Mouse (Mus musculus): ENCODE results near the gene D630039A03Rik. TPM values are rescaled to one million over a fixed set of nuclear protein-coding genes. Genes with fewer than 3 reads are reported as not detected.

Gene D630039A03Rik
- polyA plus RNA-seq (2015; fragmentation: Nextera tagmentation; extraction: Ambion mirVana), result 1.7 and 2.2 TPM in 2 replicates

- WGBS, result 9% methylated on average over 9 of the region's 9 CpGs
- ATAC-seq (ENCODE audit: low FRiP score, low TSS enrichment), result no peak
Measured at GRCm38 (mm10) chr4:57916201-57916661, at the start of gene D630039A03Rik. TSS of gene D630039A03Rik (minus strand) at chr4:57916297.

GRCm38 (mm10) chr4:57965516-57965915 lies 49.4 kb upstream of the D630039A03Rik start:
- 92% methylated on average over 4 of the region's 4 CpGs for WGBS
- H3K36me3 ChIP-seq (ENCODE audit: insufficient read depth, low read length), result no peaks in the 10 kb centered on the region

More at GRCm38 (mm10) chr4:57916201-57916661, at the start of gene D630039A03Rik:
- peaks cover 30% of the 10 kb centered on the region for H3K4me1 ChIP-seq (ENCODE audit: insufficient read depth, low read length)
- H3K4me2 ChIP-seq (replicated peaks; ENCODE audit: low read depth, low read length), result peak within 1 kb of the TSS; percentile 50
- peak within 1 kb of the TSS; percentile 21 for H3K4me3 ChIP-seq (ENCODE audit: low read length)
- H3K9me3 ChIP-seq (ENCODE audit: low read length), result 0 out of 2 replicates have a peak, but pooled peaks cover 3% of the 10 kb centered on the region
- H3K9ac ChIP-seq (replicated peaks; ENCODE audit: low read length), result peak within 1 kb of the TSS; percentile 45; the same call in 1 of the 2 replicates
- no peaks in the 10 kb centered on the region for H3K27me3 ChIP-seq (ENCODE audit: insufficient read depth, low read length)
- H3K27ac ChIP-seq (ENCODE audit: low read length), result peak within 1 kb of the TSS; percentile 44
- H3K36me3 ChIP-seq (ENCODE audit: insufficient read depth, low read length), result no peaks in the 10 kb centered on the region

GRCm38 (mm10) chr4:57964143-57964542 lies 48.0 kb upstream of the D630039A03Rik start:
- H3K27me3 ChIP-seq (ENCODE audit: insufficient read depth, low read length), result no peaks in the 10 kb centered on the region
- no peaks in the 10 kb centered on the region for H3K9me3 ChIP-seq (ENCODE audit: low read length)
- H3K4me3 ChIP-seq (ENCODE audit: low read length), result no peak overlapping the region
- H3K9ac ChIP-seq (replicated peaks; ENCODE audit: low read length), result no peak overlapping the region
- 74% methylated on average over 1 of the region's 1 CpGs for WGBS
- no peak overlapping the region for H3K4me2 ChIP-seq (replicated peaks; ENCODE audit: low read depth, low read length)
- H3K27ac ChIP-seq (ENCODE audit: low read length), result no peak overlapping the region
- H3K36me3 ChIP-seq (ENCODE audit: insufficient read depth, low read length), result no peaks in the 10 kb centered on the region
- H3K4me1 ChIP-seq (ENCODE audit: insufficient read depth, low read length), result no peaks in the 10 kb centered on the region
- ATAC-seq (ENCODE audit: low FRiP score, low TSS enrichment), result no peak

More at GRCm38 (mm10) chr4:57965516-57965915, 49.4 kb upstream of the D630039A03Rik start:
- H3K4me3 ChIP-seq (ENCODE audit: low read length), result no peak overlapping the region
- H3K27ac ChIP-seq (ENCODE audit: low read length), result no peak overlapping the region
- H3K9ac ChIP-seq (replicated peaks; ENCODE audit: low read length), result no peak overlapping the region
- no peaks in the 10 kb centered on the region for H3K27me3 ChIP-seq (ENCODE audit: insufficient read depth, low read length)
- no peaks in the 10 kb centered on the region for H3K4me1 ChIP-seq (ENCODE audit: insufficient read depth, low read length)
- no peak for ATAC-seq (ENCODE audit: low FRiP score, low TSS enrichment)
- H3K9me3 ChIP-seq (ENCODE audit: low read length), result no peaks in the 10 kb centered on the region
- no peak overlapping the region for H3K4me2 ChIP-seq (replicated peaks; ENCODE audit: low read depth, low read length)

GRCm38 (mm10) chr4:57959056-57959455 lies 43.0 kb upstream of the D630039A03Rik start:
- Histone ChIP-seq H3K27ac (ENCODE audit: low read length) (no peak overlapping the region), H3K4me2 (replicated peaks; ENCODE audit: low read depth, low read length) (no peak overlapping the region), H3K9me3 (ENCODE audit: low read length) (no peaks in the 10 kb centered on the region), H3K36me3 (ENCODE audit: insufficient read depth, low read length) (no peaks in the 10 kb centered on the region), H3K27me3 (ENCODE audit: insufficient read depth, low read length) (0 out of 2 replicates have a peak, but pooled peaks cover 5% of the 10 kb centered on the region), H3K4me3 (ENCODE audit: low read length) (no peak overlapping the region), H3K9ac (replicated peaks; ENCODE audit: low read length) (no peak overlapping the region), H3K4me1 (ENCODE audit: insufficient read depth, low read length) (peaks cover 27% of the 10 kb centered on the region)
- 76% methylated on average over 8 of the region's 8 CpGs for WGBS
- ATAC-seq (ENCODE audit: low FRiP score, low TSS enrichment), result no peak

GRCm38 (mm10) chr4:57958098-57958497 lies 42.0 kb upstream of the D630039A03Rik start:
- Histone ChIP-seq H3K4me2 (replicated peaks; ENCODE audit: low read depth, low read length) (0 out of 2 replicates have a peak overlapping the region, but pooled peaks have one; percentile 3), H3K36me3 (ENCODE audit: insufficient read depth, low read length) (no peaks in the 10 kb centered on the region), H3K27me3 (ENCODE audit: insufficient read depth, low read length) (0 out of 2 replicates have a peak, but pooled peaks cover 5% of the 10 kb centered on the region), H3K27ac (ENCODE audit: low read length) (no peak overlapping the region), H3K9me3 (ENCODE audit: low read length) (no peaks in the 10 kb centered on the region), H3K9ac (replicated peaks; ENCODE audit: low read length) (no peak overlapping the region), H3K4me1 (ENCODE audit: insufficient read depth, low read length) (peaks cover 33% of the 10 kb centered on the region), H3K4me3 (ENCODE audit: low read length) (no peak overlapping the region)
- no peak for ATAC-seq (ENCODE audit: low FRiP score, low TSS enrichment)
- 27% methylated on average over 9 of the region's 9 CpGs for WGBS

- Histone ChIP-seq H3K9ac (replicated peaks; ENCODE audit: low read length) (peak overlapping the region; percentile 76), H3K36me3 (ENCODE audit: insufficient read depth, low read length) (peaks cover under 1% of the 10 kb centered on the region; the same call in 1 of the 2 replicates), H3K9me3 (ENCODE audit: low read length) (no peaks in the 10 kb centered on the region), H3K4me3 (ENCODE audit: low read length) (peak overlapping the region; percentile 87), H3K4me1 (ENCODE audit: insufficient read depth, low read length) (peaks cover 33% of the 10 kb centered on the region), H3K4me2 (replicated peaks; ENCODE audit: low read depth, low read length) (peak overlapping the region; percentile 81), H3K27ac (ENCODE audit: low read length) (peak overlapping the region; percentile 99), H3K27me3 (ENCODE audit: insufficient read depth, low read length) (0 out of 2 replicates have a peak, but pooled peaks cover 5% of the 10 kb centered on the region)
- no peak for ATAC-seq (ENCODE audit: low FRiP score, low TSS enrichment)
- 48% methylated on average over 11 of the region's 11 CpGs for WGBS
Measured at GRCm38 (mm10) chr4:57957200-57958085, 41.3 kb upstream of the D630039A03Rik start.

- peaks cover 33% of the 10 kb centered on the region for H3K4me1 ChIP-seq (ENCODE audit: insufficient read depth, low read length)
- no peaks in the 10 kb centered on the region for H3K9me3 ChIP-seq (ENCODE audit: low read length)
- peak within 1 kb of the TSS; percentile 87 for H3K4me3 ChIP-seq (ENCODE audit: low read length)
- peak within 1 kb of the TSS; percentile 99 for H3K27ac ChIP-seq (ENCODE audit: low read length)
- peak within 1 kb of the TSS; percentile 81 for H3K4me2 ChIP-seq (replicated peaks; ENCODE audit: low read depth, low read length)
- peak; percentile 99 for ATAC-seq (ENCODE audit: low FRiP score, low TSS enrichment)
- peaks cover 12% of the 10 kb centered on the region for H3K36me3 ChIP-seq (ENCODE audit: insufficient read depth, low read length)
- WGBS, result under 1% methylated on average over 70 of the region's 71 CpGs
- 0 out of 2 replicates have a peak, but pooled peaks cover 5% of the 10 kb centered on the region for H3K27me3 ChIP-seq (ENCODE audit: insufficient read depth, low read length)
- peak within 1 kb of the TSS; percentile 86 for H3K9ac ChIP-seq (replicated peaks; ENCODE audit: low read length)
Measured at GRCm38 (mm10) chr4:57956029-57956960, 40.2 kb upstream of the D630039A03Rik start, which contains the start of gene Txn1. TSS of gene Txn1 (minus strand) at chr4:57956411.

GRCm38 (mm10) chr4:57955544-57955958 lies 39.5 kb upstream of the D630039A03Rik start:
- WGBS, result under 1% methylated on average over 25 of the region's 25 CpGs
- Histone ChIP-seq H3K4me1 (ENCODE audit: insufficient read depth, low read length) (peaks cover 33% of the 10 kb centered on the region), H3K9ac (replicated peaks; ENCODE audit: low read length) (peak overlapping the region; percentile 86), H3K9me3 (ENCODE audit: low read length) (peaks cover 3% of the 10 kb centered on the region; the same call in 1 of the 2 replicates), H3K27me3 (ENCODE audit: insufficient read depth, low read length) (0 out of 2 replicates have a peak, but pooled peaks cover 5% of the 10 kb centered on the region), H3K27ac (ENCODE audit: low read length) (peak overlapping the region; percentile 93), H3K4me2 (replicated peaks; ENCODE audit: low read depth, low read length) (peak overlapping the region; percentile 71), H3K4me3 (ENCODE audit: low read length) (peak overlapping the region; percentile 87), H3K36me3 (ENCODE audit: insufficient read depth, low read length) (peaks cover 19% of the 10 kb centered on the region)
- peak; percentile 6; the same call in 1 of the 2 replicates for ATAC-seq (ENCODE audit: low FRiP score, low TSS enrichment)

- 64% methylated on average over 8 of the region's 8 CpGs for WGBS
Measured at GRCm38 (mm10) chr4:57954991-57955390, 38.9 kb upstream of the D630039A03Rik start.

More at GRCm38 (mm10) chr4:57954991-57955390, 38.9 kb upstream of the D630039A03Rik start:
- Histone ChIP-seq H3K4me1 (ENCODE audit: insufficient read depth, low read length) (peaks cover 33% of the 10 kb centered on the region), H3K9ac (replicated peaks; ENCODE audit: low read length) (peak overlapping the region; percentile 86), H3K27ac (ENCODE audit: low read length) (peak overlapping the region; percentile 93), H3K4me2 (replicated peaks; ENCODE audit: low read depth, low read length) (peak overlapping the region; percentile 71), H3K9me3 (ENCODE audit: low read length) (peaks cover 3% of the 10 kb centered on the region; the same call in 1 of the 2 replicates), H3K36me3 (ENCODE audit: insufficient read depth, low read length) (peaks cover 25% of the 10 kb centered on the region), H3K4me3 (ENCODE audit: low read length) (peak overlapping the region; percentile 87), H3K27me3 (ENCODE audit: insufficient read depth, low read length) (0 out of 2 replicates have a peak, but pooled peaks cover 5% of the 10 kb centered on the region)
- ATAC-seq (ENCODE audit: low FRiP score, low TSS enrichment), result no peak

Measured in kidney, embryonic 16.5 days (tissue).